Mouse (Mus musculus) right cerebral cortex, postnatal 4 days (tissue): ENCODE measurements around the gene Olfr1107.

Source experiments
- DNase-seq: peaks from one replicate; pipeline ENCODE4 v3.0.0-alpha.2; 2022

The Olfr1107 gene

GRCm38 (mm10) chr2:87075717-87076116 is at the start of gene Olfr1107:
TSS of gene Olfr1107 (minus strand) at chr2:87075817.
- DNase-seq, result no peak

- DNase-seq, result no peak
Measured at GRCm38 (mm10) chr2:87114467-87114866, 38.9 kb upstream of the Olfr1107 start, which contains the start of gene Olfr259. TSS of gene Olfr259 (minus strand) at chr2:87114567.

- no peak for DNase-seq
Measured at GRCm38 (mm10) chr2:87095908-87096307, 20.3 kb upstream of the Olfr1107 start, which contains the start of gene Olfr1109. TSS of gene Olfr1109 (minus strand) at chr2:87096008.

- DNase-seq, result no peak
Measured at GRCm38 (mm10) chr2:87052173-87052572, 23.4 kb downstream of the Olfr1107 start, which contains the start of gene Olfr1106. TSS of gene Olfr1106 (minus strand) at chr2:87052273.

GRCm38 (mm10) chr2:87036431-87036830 is 39.2 kb downstream of the Olfr1107 start, which contains the start of gene Olfr1105:
TSS of gene Olfr1105 (minus strand) at chr2:87036531.
- DNase-seq, result no peak

- no peak for DNase-seq
Measured at GRCm38 (mm10) chr2:87026980-87027379, 48.6 kb downstream of the Olfr1107 start, which contains the start of gene Olfr1104. TSS of gene Olfr1104 (minus strand) at chr2:87027080.
